Mouse (Mus musculus): ENCODE data around the gene Casz1.

The Casz1 gene

DNA sequence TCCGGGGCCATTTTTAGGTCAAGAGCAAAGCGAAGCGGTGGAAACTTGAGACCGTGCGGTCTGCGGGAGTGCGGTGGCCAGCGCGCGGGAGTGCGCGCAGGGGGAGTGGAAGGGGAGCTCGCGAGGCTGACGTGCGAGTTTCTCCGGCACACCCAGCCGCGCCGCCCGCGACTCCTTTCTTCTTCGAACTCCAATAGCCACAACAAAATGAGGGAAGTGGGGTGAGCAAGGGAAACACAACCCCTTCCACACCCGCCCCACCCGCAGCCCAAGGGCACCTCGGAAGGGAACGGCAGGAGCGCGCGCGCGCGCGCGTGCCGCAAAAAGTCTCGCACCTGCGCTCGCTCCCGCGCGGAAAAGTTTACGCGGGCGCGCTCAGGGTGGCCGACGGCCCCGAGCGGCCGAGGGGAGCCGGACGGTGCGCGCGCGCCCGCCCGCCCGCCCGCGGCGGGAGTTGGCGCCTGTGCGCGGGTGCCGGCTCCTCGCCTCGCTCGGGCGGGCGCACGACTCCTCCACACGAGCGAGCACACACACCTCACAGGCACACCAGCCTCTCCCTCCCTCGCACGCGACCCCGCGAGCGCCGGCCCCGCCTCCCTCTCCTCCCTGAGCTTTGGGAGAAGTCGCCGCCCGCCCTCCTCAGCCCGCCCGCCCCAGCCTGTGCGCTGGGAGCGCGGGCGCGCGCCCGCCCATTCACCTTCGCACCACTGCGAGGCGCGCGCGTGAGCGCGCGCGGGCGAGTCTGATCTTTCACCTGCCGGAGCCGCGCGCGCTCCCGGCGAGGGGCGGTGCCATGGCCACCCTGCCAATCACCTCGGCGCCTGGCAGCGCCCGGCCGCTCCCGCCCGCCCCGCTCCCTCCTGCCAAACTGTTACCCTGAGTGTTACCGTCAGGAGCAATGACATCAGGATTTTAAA is 96.3 kb downstream of the Casz1 start:
- ChIA-PET CTCF (interaction anchor here in 3 of 4 experiments (0.5 to 1.3 kb wide), 4 partner anchors 9 to 299 kb away, joined by 3 to 6 read pairs (median 4); no protein-coding TSS in a partner anchor), POLR2A (interaction anchor here in 2 of 4 experiments (0.6 to 2.0 kb wide), 9 partner anchors 10 to 465 kb away, joined by 3 to 6 read pairs (median 3); no protein-coding TSS in a partner anchor)

- POLR2A ChIA-PET, result interaction anchor here in 2 of 4 experiments (0.6 to 2.0 kb wide), 10 partner anchors 9 to 466 kb away, joined by 3 to 6 read pairs (median 3); no protein-coding TSS in a partner anchor
- CTCF ChIA-PET, result interaction anchor here in 3 of 4 experiments (0.5 to 2.3 kb wide), 5 partner anchors 12 to 797 kb away, joined by 3 to 20 read pairs (median 3); no protein-coding TSS in a partner anchor
Measured at GRCm38 (mm10) chr4:148901275-148902052, 97.2 kb downstream of the Casz1 start.

DNA sequence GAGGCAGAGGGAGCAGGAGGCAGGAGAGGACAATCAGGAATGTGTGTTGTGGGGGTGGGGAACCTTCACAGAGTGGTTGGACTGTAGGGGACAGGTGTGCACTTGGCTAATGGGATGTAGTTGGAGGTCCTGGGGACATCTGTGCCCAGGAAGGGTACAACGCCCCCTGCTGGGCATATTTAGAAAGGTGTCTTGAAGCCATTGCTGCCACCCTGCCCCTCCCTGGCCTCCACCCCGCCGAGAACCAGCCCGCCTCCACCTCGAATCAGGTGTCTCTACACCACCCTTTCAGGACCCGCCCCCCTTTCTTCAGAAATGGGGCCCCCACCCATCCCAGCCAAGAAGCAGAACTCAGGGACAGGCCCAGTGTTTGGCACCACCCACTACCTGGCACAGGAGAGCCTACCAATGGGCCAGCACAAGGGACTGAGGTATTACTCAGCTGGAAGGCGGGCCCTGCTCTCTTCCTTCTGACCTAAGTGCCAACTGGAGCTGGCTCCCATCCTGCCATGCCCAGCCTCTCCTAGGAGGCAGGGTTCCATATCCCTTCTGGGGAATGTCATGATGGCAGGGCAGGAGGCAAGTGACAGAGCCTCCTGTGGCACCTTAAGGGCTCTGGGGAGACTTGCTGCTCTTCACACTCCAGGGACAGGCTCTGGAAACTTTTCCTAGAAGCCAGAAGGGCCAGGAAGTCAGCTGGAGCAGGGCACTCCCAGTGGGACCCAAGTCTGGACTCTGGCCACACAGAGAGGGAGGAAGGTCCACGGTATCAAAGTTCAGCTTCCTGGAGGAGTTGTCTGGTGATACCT is 98.9 kb downstream of the Casz1 start:
- POLR2A ChIA-PET, result interaction anchor here in 2 of 4 experiments (0.8 to 1.5 kb wide), 3 partner anchors 10 to 50 kb away, joined by 3 to 5 read pairs (median 4); no protein-coding TSS in a partner anchor
- CTCF ChIA-PET, result interaction anchor here in 2 of 4 experiments (0.6 to 2.3 kb wide), 6 partner anchors 8 to 172 kb away, joined by 3 to 20 read pairs (median 3); no protein-coding TSS in a partner anchor

DNA sequence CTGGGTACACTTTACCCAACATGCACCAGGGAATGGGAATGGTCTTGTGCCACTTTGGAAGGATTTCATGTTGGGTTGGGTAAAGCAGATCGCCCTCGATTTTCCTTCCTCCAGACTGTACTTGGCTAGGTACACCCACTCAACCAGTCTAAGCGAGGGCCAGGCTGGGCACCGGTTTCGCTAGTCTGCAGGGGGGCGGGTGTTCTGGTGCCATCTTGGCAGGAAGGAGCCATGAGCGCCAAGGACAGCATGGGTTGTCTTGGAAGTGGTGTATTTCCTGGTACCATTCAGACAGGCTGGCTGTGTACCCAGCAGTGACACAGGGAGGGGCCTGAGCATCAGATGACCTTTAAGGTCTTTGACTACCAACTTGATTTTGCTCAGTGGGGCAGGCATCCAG is 101.1 kb downstream of the Casz1 start:
- ChIA-PET POLR2A (interaction anchor here in 1 of 4 experiments (1.2 kb wide), 1 partner anchor 10 kb away, joined by 3 read pairs; no protein-coding TSS in a partner anchor), CTCF (interaction anchor here in 1 of 4 experiments (1.0 kb wide), 1 partner anchor 194 kb away, joined by 3 read pairs; no protein-coding TSS in a partner anchor)

- CTCF ChIA-PET, result interaction anchor here in 2 of 4 experiments (0.6 to 2.2 kb wide), 2 partner anchors 202 to 257 kb away, joined by 3 to 6 read pairs; no protein-coding TSS in a partner anchor
- POLR2A ChIA-PET, result interaction anchor here in 1 of 4 experiments (1.1 to 2.8 kb wide), 2 partner anchors 10 to 98 kb away, joined by 4 to 12 read pairs; no protein-coding TSS in a partner anchor
Measured at GRCm38 (mm10) chr4:148906806-148907205, 102.6 kb downstream of the Casz1 start.

- CTCF ChIA-PET, result interaction anchor here (0.5 to 2.2 kb wide), 26 partner anchors 9 to 227 kb away, joined by 3 to 7 read pairs (median 3); no protein-coding TSS in a partner anchor
- POLR2A ChIA-PET, result interaction anchor here in 2 of 4 experiments (0.6 to 2.8 kb wide), 9 partner anchors 9 to 281 kb away, joined by 3 to 12 read pairs (median 3); partner anchors contain the start of gene Tardbp (in 1 of the 2)
Measured at GRCm38 (mm10) chr4:148908214-148908681, 104.0 kb downstream of the Casz1 start.

DNA sequence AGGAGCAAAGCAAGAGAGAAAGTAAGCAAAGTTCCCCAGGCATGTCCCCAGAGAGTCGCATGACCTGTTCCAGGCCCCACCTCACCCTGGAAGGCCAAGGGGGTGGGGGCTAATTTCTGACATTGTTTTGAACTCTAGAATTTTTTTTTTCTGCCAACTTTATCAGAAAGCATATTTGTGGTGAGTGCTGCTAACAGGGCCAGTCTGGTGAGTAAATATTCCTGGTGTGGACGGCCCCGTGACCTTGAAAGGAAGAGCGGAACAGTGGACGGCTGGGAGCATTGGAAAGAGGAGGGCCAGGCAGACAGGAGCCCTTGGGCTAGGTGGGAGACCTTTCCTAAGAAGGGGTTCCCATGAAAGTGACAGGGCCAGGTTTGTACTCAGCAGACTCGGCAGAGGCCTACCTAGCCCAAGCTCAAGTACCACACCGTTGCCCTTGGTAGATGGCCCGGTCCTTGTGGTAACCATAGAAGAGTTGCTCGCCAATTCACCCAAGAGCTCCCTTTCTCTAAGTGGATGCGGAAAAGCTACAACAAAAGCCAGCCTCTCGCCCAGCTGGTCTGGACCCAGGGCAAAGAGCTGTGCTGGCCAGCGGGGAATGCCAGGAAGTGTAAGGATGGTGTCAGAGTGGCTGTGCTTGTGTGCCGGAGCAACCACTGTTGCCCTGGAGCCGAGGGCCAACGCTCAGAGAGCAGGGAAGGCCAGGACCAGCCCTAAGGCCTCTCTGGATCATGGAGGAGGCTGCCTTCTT is 104.7 kb downstream of the Casz1 start:
- ChIA-PET CTCF (interaction anchor here (0.5 to 2.2 kb wide), 23 partner anchors 8 to 228 kb away, joined by 3 to 7 read pairs (median 3); no protein-coding TSS in a partner anchor), POLR2A (interaction anchor here in 3 of 4 experiments (0.6 to 2.8 kb wide), 13 partner anchors 7 to 793 kb away, joined by 3 to 12 read pairs (median 3); partner anchors contain the start of gene Tardbp (in 1 of the 3))

GRCm38 (mm10) chr4:148909566-148909965 is 105.3 kb downstream of the Casz1 start:
- CTCF ChIA-PET, result interaction anchor here in 2 of 4 experiments (0.5 to 2.1 kb wide), 8 partner anchors 7 to 228 kb away, joined by 3 to 7 read pairs (median 4); no protein-coding TSS in a partner anchor
- POLR2A ChIA-PET, result interaction anchor here in 3 of 4 experiments (0.6 to 2.8 kb wide), 11 partner anchors 7 to 792 kb away, joined by 3 to 12 read pairs (median 3); no protein-coding TSS in a partner anchor

GRCm38 (mm10) chr4:148912134-148912533 is 107.9 kb downstream of the Casz1 start:
- CTCF ChIA-PET, result interaction anchor here (0.5 to 4.0 kb wide), 6 partner anchors 9 to 747 kb away, joined by 3 to 20 read pairs (median 4); no protein-coding TSS in a partner anchor
- POLR2A ChIA-PET, result interaction anchor here in 3 of 4 experiments (0.5 to 1.8 kb wide), 8 partner anchors 9 to 188 kb away, joined by 3 to 7 read pairs (median 4); no protein-coding TSS in a partner anchor

DNA sequence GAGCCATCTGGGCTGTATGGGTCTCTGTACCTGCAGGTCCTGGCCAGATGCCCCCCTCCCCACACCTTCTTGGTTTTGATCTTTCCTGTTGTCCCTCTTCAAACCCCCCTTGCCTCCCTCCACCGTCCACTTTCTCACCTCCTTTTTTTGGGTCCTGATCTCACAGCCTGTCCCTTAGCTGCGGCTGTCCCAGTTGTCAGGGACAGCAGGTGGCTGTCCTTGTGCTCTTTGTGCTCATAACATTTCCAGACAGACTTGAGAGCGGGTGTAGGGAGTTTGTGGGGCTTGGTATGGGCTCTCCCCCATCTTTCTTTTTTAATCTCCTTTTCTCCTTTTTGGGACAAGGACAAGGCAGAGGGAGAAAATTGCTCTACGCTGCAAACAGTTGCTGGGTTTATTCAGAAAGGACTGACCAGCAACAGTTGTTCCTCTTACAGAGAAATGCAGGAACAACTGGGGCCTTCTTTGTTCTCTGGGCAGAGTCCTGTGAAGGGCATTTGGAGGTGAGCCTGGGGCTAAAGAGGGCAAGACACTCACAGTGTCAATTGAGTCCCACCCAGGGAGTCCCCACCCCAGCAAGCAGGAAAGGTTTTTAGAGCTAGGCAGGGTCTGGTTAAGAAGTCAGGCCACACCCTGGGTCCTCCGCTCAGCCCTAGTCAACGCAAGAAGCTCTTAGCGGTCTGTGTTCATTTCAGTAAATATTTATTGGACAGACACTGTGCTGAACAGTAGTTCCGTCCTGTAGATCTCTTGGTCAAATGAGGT is 108.8 kb downstream of the Casz1 start:
- ChIA-PET CTCF (interaction anchor here (0.5 to 4.0 kb wide), 11 partner anchors 10 to 258 kb away, joined by 3 to 20 read pairs (median 4); no protein-coding TSS in a partner anchor), POLR2A (interaction anchor here (0.5 to 3.3 kb wide), 26 partner anchors 9 to 314 kb away, joined by 3 to 25 read pairs (median 4); partner anchors contain the start of genes Casz1 (in 2 of the 4) and Tardbp (in 1 of the 4))

DNA sequence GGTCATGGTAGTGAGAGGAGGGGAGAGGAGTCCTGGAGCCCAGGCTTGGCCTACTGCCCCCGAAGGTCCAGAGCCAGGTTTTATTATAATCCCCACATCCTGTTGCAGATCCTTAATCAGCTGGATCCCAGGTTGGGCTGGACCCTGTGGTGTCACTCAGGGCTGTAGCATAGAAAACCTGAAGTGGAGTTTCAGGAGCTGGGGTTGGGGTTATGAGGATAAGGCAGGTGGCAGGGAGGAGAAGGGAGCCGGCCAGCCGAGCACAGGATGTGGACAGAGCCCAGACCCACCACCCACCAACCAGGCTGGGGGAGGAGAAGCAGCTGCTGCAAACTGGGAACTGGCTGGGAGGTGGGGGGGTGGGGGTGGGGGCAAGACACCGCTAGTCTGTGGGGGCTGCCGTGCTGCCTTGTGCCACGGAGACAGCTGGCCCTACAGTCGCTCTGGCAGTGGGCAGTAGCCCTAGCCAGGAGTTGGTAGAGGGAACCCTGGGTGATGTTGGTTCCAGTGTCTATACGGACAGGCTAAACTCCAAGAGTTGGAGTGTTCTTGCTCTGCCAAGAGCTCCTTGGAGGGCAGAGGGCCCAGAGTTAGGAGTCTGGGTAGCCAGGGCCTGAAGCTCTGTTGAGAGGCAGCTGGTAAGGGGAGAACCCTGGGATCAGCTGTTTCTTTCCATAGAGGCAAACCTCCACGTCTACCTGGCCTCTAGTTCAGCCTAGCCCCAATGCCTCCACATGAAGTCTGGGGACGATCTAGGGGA is 110.8 kb downstream of the Casz1 start:
- CTCF ChIA-PET, result interaction anchor here (0.5 to 4.0 kb wide), 13 partner anchors 12 to 878 kb away, joined by 3 to 20 read pairs (median 3); no protein-coding TSS in a partner anchor
- POLR2A ChIA-PET, result interaction anchor here (0.6 to 3.3 kb wide), 27 partner anchors 9 to 195 kb away, joined by 3 to 25 read pairs (median 4); partner anchors contain the start of gene Casz1 (in 2 of the 4)

DNA sequence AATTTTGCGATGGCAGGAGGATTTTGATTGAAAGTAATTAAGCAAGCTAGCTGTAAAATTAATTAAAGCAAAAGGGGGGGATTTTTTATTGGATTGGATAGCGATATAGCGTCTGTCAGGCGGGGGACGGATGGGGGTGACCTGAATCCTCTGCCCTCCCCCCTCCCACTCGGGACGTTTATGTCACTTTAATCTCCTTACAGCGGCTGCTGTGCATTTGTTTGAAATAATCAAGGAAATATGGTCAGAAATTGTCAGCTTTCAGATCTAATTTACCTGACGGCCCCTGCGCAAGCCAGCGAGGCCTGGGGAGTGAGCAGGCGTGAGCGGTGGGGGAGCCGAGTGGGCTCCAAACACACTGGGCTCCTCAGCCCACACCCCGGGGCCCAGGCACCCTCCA is 111.6 kb downstream of the Casz1 start:
- ChIA-PET CTCF (interaction anchor here in 3 of 4 experiments (0.6 to 4.0 kb wide), 5 partner anchors 13 to 129 kb away, joined by 3 to 20 read pairs (median 4); no protein-coding TSS in a partner anchor), POLR2A (interaction anchor here in 3 of 4 experiments (0.5 to 3.3 kb wide), 14 partner anchors 8 to 1235 kb away, joined by 3 to 25 read pairs (median 5); partner anchors contain the start of gene Casz1 (in 1 of the 3))

DNA sequence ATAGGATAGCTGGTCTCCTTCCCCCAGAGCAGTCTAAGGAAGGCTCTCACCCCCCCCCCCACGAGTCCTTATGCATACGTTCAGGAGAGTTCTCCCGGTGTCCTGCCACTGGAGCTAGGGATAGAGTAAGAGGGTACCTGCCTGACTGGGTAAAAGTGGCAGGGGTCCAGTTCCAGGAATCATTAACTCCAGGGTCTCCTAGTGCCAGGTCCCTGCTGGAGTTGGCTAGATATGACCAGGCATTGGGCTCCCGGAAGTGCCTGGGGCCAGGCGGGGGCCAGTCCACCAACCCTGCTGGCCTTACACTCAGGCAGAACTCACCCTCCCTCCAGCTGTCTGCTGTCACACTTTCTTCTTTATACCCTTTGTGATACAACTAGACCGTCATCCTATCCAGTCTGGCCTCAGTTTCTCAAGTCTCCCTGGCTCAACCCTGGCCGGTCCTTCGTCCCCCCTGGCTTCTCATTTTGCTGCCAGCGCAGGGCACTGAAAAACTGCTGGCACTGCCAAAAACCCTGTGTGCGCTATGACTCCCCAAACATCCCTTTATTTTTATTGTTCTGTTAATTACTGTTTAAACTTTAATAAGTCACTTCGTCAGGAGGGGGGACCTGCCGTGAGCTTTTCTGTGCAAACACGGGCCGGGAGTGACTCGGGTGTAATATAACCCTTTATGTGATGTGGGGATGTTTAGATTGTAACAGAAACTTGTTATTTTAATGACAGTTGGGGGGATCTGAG is 114.6 kb downstream of the Casz1 start:
- POLR2A ChIA-PET, result interaction anchor here in 3 of 4 experiments (0.6 to 2.2 kb wide), 5 partner anchors 10 to 202 kb away, joined by 3 to 6 read pairs (median 3); no protein-coding TSS in a partner anchor
- CTCF ChIA-PET, result interaction anchor here in 1 of 4 experiments (0.7 kb wide), 1 partner anchor 225 kb away, joined by 3 read pairs; no protein-coding TSS in a partner anchor

All from embryonic stem cell, embryonic (primary cell).